Mouse (Mus musculus) forebrain, embryonic 10.5 days (tissue): ENCODE results near the gene Rem1. TPM values are rescaled to one million over a fixed set of nuclear protein-coding genes. Genes with fewer than 3 reads are reported as not detected.

Experiments
- DNase-seq: peaks from one replicate; pipeline ENCODE4 v3.0.0-alpha.2; 2017; ENCODE audit warnings: low spot score; ENCODE audit errors: extremely low spot score
- H3K27ac ChIP-seq: fragments of 300-500 bp; sonication (generic); 2 replicates; pipeline ENCODE4 v1.5.1; 2016; ENCODE audit warnings: mild to moderate bottlenecking
- H3K27me3 ChIP-seq: fragments of 300-500 bp; sonication (generic); 2 replicates; pipeline ENCODE4 v1.6.1; 2016; ENCODE audit warnings: mild to moderate bottlenecking; ENCODE audit not compliant: poor library complexity, severe bottlenecking
- H3K36me3 ChIP-seq: fragments of 300-500 bp; sonication (generic); replicated peaks from 2 replicates; pipeline ENCODE4 v1.6.1; 2016; ENCODE audit warnings: mild to moderate bottlenecking, moderate library complexity
- H3K4me1 ChIP-seq: fragments of 300-500 bp; sonication (generic); 2 replicates; pipeline ENCODE4 v1.6.1; 2016
- H3K4me3 ChIP-seq: fragments of 300-500 bp; sonication (generic); 2 replicates; pipeline ENCODE4 v1.5.1; 2016; ENCODE audit warnings: mild to moderate bottlenecking, moderate library complexity
- H3K9me3 ChIP-seq: fragments of 300-500 bp; sonication (generic); 2 replicates; pipeline ENCODE4 v1.6.1; 2016; ENCODE audit warnings: mild to moderate bottlenecking, moderate library complexity
- WGBS: fragments of 180-500 bp; shearing (Covaris S2); methylation state at CpG from one replicate; pipeline ENCODE4 v1.1.7; 2016; 5-methylcytosine and 5-hydroxymethylcytosine counted together
- polyA plus RNA-seq: library from polyadenylated mRNA; unstranded; fragments of >200 nt; fragmentation: Nextera tagmentation; extraction: Ambion mirVana; gene quantifications from 2 replicates; pipeline ENCODE4 v1.2.1, GENCODE M21; 2016

Rem1 gene
- polyA plus RNA-seq, 1 experiment from 2014 or later, result 0.16 TPM

DNA sequence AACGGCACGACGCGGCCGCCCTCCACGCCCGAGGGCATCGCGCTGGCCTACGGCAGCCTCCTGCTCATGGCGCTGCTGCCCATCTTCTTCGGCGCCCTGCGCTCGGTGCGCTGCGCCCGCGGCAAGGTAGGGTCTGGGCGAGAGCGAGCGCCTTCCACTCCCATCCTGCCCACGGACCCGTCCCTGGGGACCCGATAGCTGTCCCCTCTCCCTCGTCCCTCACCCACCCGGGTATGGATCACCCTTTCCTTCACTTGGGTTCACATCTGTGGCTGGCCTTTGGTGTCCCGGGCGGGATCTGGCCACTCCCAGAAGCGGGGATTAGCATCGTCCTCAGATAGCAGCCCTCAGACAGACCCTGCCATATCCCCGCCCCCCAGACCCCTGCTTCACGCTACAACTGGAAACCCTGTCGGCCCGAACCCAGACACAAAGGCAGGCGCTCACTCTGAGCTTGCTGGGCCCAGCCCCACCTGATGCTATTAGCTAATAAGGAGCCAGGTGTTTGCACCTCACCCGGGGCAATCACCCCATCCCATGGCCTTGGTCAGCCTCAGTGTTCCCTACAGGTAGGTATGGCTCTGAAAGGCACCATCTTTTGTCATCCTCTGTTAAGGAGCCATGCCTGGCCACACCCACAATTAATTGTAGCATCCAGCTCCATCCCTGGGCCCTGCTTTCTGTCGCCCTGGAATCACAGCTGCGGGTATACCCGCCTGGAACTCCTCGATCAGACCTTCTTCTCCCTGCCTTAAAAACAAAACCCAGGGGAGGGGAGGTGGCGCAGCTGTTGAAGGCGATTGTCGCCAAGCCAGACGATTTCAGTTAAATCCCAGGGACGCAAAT, 43.1 kb downstream of the Rem1 start:
- DNase-seq, result peak; percentile 79
- H3K27me3 ChIP-seq, result no peaks in the 10 kb centered on the region
- peaks cover 31% of the 10 kb centered on the region for H3K4me1 ChIP-seq

DNA sequence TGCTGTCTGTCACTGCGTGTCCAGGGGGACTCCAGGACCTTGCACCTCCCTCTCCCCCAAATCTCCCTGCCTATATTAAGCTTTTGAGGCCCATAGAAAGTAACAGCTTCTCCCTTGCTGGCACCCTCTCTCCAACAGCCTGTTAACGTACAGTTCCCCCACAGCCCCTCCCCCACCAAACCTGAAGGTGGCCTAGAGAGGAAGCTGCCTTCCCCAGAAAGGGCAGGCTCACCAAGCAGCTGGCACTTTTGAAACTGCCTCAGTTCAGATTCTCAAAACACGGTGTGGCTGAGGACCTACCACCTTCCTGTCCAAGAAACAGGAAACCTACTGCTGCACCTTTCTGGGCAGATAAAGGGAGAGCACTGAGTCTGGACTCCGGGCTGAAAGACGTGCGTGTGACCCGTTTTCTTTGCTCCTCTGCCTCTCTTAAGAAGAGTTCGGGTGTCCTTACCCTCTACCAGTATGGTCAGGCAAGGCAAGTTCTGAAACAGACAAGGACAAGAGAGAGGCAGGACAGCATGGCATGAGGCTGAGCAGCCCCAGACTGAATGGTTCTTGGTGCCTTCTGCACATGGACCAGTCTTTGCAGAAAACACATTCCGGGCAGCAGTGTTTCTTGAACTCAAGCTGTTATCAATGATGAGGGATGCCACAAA, 44.4 kb downstream of the Rem1 start:
- H3K27me3 ChIP-seq, result no peaks in the 10 kb centered on the region
- 70% methylated on average over 9 of the region's 9 CpGs for WGBS
- H3K36me3 ChIP-seq, result peaks cover 50% of the 10 kb centered on the region
- peak overlapping the region; percentile 98 for H3K27ac ChIP-seq
- peaks cover 31% of the 10 kb centered on the region for H3K4me1 ChIP-seq
- H3K9me3 ChIP-seq, result no peaks in the 10 kb centered on the region
- no peak for DNase-seq
- peak overlapping the region; percentile 100 for H3K4me3 ChIP-seq

More for the DNA sequence above, 43.1 kb downstream of the Rem1 start:
- peak overlapping the region; percentile 100 for H3K4me3 ChIP-seq
- peak overlapping the region; percentile 98 for H3K27ac ChIP-seq
- no peaks in the 10 kb centered on the region for H3K9me3 ChIP-seq
- peaks cover 37% of the 10 kb centered on the region for H3K36me3 ChIP-seq
- WGBS, result 1% methylated on average over 46 of the region's 46 CpGs

DNA sequence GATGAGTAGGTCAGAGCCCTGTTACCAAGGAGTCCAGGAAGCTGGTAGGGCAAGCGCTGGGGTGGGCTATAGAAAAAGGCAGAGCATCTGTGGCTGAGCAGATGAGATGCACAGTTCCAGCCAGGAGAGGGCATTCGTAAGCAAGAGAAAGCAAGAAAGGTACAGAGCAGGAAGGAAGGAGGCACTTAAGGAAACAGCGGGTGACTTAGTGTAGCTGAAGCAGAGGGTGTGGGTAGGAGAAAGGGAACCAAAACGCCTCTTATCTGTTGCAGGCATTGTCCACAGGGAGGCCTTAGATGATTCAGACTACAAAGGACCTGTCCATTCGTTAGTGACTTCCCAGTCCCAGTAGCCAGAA, 44.9 kb downstream of the Rem1 start:
- peak; percentile 33 for DNase-seq
- peaks cover 55% of the 10 kb centered on the region for H3K36me3 ChIP-seq
- H3K27ac ChIP-seq, result peak overlapping the region; percentile 98; the same call in 1 of the 2 replicates
- no peaks in the 10 kb centered on the region for H3K27me3 ChIP-seq
- H3K4me3 ChIP-seq, result peak overlapping the region; percentile 100
- 58% methylated on average over 5 of the region's 5 CpGs for WGBS
- H3K4me1 ChIP-seq, result peaks cover 31% of the 10 kb centered on the region
- no peaks in the 10 kb centered on the region for H3K9me3 ChIP-seq

DNA sequence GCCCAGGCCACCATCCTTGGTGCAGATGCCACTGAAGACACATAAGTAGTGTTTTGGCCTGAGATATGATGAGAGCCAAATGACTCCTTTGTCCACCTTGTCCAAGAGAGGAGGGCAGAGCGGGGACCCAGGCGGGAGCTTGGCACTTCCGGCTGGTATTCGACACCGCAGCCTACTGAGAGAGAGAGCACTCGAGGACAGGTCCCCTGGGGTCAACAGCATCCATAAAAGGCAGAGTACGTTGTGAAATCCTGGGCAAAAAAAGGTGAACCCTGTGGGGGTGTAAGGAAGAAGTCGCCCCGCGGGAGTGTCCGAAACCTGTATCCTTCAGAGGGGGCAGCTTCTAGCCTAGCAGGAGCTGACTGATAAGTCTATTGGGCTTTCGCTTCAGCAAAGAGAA, 45.4 kb downstream of the Rem1 start:
- Histone ChIP-seq H3K4me1 (peaks cover 31% of the 10 kb centered on the region), H3K27me3 (no peaks in the 10 kb centered on the region), H3K36me3 (peaks cover 60% of the 10 kb centered on the region), H3K4me3 (peak overlapping the region; percentile 100; the same call in 1 of the 2 replicates), H3K9me3 (no peaks in the 10 kb centered on the region), H3K27ac (no peak overlapping the region)
- no peak for DNase-seq
- WGBS, result 88% methylated on average over 12 of the region's 12 CpGs

DNA sequence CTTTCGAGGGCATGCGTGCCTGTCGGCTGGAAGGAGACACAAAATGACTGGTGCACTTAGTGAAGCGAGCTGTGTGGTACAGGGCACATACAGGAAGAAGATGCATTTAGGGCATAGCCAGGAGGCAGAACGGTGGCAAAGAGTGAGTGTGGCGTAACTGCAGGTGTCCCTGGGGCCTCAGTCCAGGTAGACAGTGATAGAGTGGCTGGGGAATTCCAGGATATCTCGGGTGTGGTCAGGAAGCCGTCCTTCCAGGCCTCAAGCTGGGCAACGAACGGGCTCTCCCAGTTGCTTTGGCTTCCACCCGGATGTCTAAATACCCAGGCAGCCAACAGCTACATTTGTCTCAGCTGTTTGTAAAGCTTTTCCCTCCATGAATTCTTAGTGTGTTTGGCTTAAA, 47.4 kb downstream of the Rem1 start:
- DNase-seq, result no peak
- no peak overlapping the region for H3K4me3 ChIP-seq
- peaks cover 80% of the 10 kb centered on the region for H3K36me3 ChIP-seq
- no peaks in the 10 kb centered on the region for H3K9me3 ChIP-seq
- H3K27me3 ChIP-seq, result no peaks in the 10 kb centered on the region
- WGBS, result 92% methylated on average over 11 of the region's 11 CpGs
- H3K4me1 ChIP-seq, result peaks cover 29% of the 10 kb centered on the region
- no peak overlapping the region for H3K27ac ChIP-seq

DNA sequence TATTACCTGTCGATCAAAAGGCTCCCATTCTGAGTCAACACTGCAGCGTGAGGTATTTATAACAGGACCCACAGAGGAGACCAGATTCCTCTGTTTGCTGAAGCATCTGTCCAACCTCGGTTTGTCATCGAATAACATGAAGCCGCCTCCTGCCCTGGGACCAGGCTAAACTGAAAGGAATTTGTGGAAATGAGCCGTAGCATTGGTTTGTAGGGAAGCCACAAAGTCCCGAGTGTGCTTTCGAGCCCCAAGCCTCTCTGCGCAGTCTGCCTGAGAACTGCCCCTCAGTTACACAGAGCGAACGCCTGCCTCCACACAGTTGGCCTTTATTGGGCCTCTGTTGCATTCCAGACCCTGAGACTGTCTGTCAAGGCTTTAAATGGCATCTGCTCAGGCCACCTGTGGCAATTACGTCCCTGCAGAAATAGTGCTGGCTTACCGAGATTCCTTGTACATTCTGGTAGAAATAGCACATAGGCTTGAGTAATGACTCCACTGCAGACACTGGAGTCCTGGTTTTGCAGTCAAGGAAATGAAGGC, 48.6 kb downstream of the Rem1 start:
- Histone ChIP-seq H3K36me3 (peaks cover 92% of the 10 kb centered on the region), H3K4me3 (no peak overlapping the region), H3K27ac (no peak overlapping the region), H3K27me3 (no peaks in the 10 kb centered on the region), H3K4me1 (peaks cover 23% of the 10 kb centered on the region), H3K9me3 (no peaks in the 10 kb centered on the region)
- DNase-seq, result no peak
- WGBS, result 90% methylated on average over 13 of the region's 13 CpGs

DNA sequence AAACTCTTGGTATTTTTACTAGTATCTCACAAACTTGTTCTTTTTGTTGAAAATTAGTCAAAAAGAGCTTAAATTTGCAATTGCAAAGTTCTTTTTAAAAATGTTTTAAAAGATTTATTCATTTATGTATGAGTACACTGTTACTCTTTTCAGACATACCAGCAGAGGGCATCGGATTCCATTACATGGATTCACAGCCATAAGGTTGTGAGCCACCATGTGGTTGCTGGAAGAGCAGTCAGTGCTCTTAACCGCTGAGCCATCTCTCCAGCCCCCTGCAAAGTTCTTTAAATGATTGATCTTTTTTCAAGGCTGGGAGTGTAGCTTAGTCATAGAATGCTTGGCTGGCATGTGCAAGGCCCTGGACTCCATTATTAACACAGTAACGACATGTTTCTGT, 51.6 kb downstream of the Rem1 start:
- no peak for DNase-seq
- H3K36me3 ChIP-seq, result peaks cover 98% of the 10 kb centered on the region
- H3K4me3 ChIP-seq, result no peak overlapping the region

DNA sequence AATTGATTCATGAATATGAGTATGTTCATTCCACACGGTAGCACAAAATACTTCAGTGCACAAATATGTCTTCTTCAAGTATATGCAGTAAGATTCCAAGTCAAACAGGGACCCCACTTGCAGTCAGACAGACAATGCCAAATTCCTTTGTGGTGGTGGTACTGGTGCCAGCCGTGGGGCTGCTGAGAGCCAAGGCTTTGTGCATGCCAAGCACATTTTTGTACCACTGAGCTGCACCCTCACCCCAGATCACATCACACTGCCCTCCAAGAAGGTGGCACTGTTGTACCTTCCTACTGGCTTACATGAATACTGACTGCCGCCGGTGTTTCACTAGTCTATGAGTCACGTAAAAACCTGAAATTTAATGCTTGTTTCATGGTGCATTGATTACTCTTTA, 52.2 kb downstream of the Rem1 start:
- WGBS, result 96% methylated on average over 5 of the region's 5 CpGs
- Histone ChIP-seq H3K4me3 (no peak overlapping the region), H3K27me3 (no peaks in the 10 kb centered on the region), H3K36me3 (peaks cover 100% of the 10 kb centered on the region), H3K4me1 (no peaks in the 10 kb centered on the region), H3K27ac (no peak overlapping the region), H3K9me3 (no peaks in the 10 kb centered on the region)
- no peak for DNase-seq

More for the DNA sequence above, 51.6 kb downstream of the Rem1 start:
- Histone ChIP-seq H3K4me1 (no peaks in the 10 kb centered on the region), H3K27ac (no peak overlapping the region), H3K27me3 (no peaks in the 10 kb centered on the region), H3K9me3 (no peaks in the 10 kb centered on the region)
- WGBS, result 79% methylated on average over 3 of the region's 3 CpGs

DNA sequence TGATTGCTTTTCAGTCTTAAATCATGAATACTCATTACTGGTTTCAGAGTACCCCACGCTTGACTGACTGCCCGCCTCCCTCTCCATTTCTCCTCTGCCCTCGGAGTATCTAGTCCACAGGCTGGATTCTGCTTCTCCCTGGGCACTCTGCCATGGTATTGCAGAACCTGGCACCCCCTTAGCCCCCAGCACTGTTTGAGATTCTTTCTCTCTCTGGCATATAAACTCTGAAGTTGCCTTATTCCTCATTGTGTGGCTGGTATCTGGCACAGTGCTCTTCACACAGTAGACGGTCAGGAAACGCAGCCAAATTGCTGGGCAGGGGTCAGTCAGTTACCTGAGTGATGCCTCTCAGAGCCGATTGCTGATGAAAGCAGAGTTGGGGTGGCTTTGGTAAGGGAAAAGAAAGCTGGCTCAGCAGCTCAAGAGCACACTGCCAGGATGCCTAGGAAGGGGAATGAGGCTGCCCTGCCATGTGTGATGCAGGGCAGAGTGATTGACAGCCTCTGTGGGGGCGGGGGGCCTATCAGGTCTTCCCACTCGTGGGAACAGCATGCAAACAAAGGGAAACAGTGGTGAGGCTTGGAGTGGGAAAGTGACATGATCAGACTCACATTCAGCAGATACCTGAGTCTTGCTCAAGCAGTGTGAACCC, 53.1 kb downstream of the Rem1 start:
- Histone ChIP-seq H3K4me1 (no peaks in the 10 kb centered on the region), H3K27me3 (no peaks in the 10 kb centered on the region), H3K27ac (no peak overlapping the region), H3K36me3 (peaks cover 100% of the 10 kb centered on the region), H3K4me3 (no peak overlapping the region), H3K9me3 (no peaks in the 10 kb centered on the region)
- 90% methylated on average over 8 of the region's 8 CpGs for WGBS
- DNase-seq, result no peak

DNA sequence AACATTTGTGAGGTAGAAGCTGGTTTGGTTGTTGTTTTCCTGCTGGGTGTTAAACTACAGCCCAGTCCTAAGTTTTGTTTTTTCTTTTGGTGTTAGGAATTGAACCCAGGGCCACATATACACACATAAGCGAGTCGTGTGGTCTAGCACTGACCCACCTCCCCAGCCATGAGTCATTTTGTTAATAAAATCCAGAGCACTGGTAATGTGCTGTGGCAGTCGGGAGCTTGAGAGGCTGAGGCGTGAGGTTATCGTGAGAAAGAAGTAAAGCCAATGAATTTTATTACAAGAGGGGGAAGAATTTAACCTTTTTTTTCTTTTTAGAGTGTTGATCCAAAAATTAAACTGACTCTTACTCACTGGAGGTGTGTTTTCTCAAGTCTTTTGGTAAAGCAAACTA, 56.3 kb downstream of the Rem1 start:
- 92% methylated on average over 5 of the region's 5 CpGs for WGBS
- no peak for DNase-seq
- Histone ChIP-seq H3K27me3 (no peaks in the 10 kb centered on the region), H3K4me1 (peaks cover 12% of the 10 kb centered on the region), H3K9me3 (peaks cover 16% of the 10 kb centered on the region), H3K27ac (no peak overlapping the region), H3K36me3 (peaks cover 100% of the 10 kb centered on the region), H3K4me3 (no peak overlapping the region)
